Mouse (Mus musculus) lung, adult 18-20 months (tissue): ENCODE data around the gene Ccdc91.

Experiments used
- DNase-seq, 2 experiments: peaks; one replicate each; pipeline ENCODE4 v3.0.0; 2022; ENCODE audit warnings: mixed read lengths in 2 of 2

Gene Ccdc91

GRCm38 (mm10) chr6:147574454-147575182 is 99.0 kb downstream of the Ccdc91 start:
- DNase-seq, result no peak

- no peak for DNase-seq
Observed at GRCm38 (mm10) chr6:147575183-147575784, 99.7 kb downstream of the Ccdc91 start.

GRCm38 (mm10) chr6:147587675-147588074 is 112.0 kb downstream of the Ccdc91 start:
- DNase-seq, result no peak

GRCm38 (mm10) chr6:147606666-147607065 is 131.0 kb downstream of the Ccdc91 start:
- no peak for DNase-seq

- DNase-seq, result no peak
Observed at GRCm38 (mm10) chr6:147607613-147608012, 132.0 kb downstream of the Ccdc91 start.

GRCm38 (mm10) chr6:147615306-147615705 is 139.7 kb downstream of the Ccdc91 start:
- no peak for DNase-seq

GRCm38 (mm10) chr6:147623142-147623541 is 147.5 kb downstream of the Ccdc91 start:
- DNase-seq, result no peak

GRCm38 (mm10) chr6:147636464-147636863 is 160.8 kb downstream of the Ccdc91 start:
- no peak for DNase-seq

- no peak for DNase-seq
Observed at GRCm38 (mm10) chr6:147643875-147644274, 168.2 kb downstream of the Ccdc91 start.

GRCm38 (mm10) chr6:147644391-147644790 is 168.8 kb downstream of the Ccdc91 start:
- DNase-seq, result no peak

GRCm38 (mm10) chr6:147646401-147646968 is 170.9 kb downstream of the Ccdc91 start:
- no peak for DNase-seq

- DNase-seq, result no peak
Observed at GRCm38 (mm10) chr6:147658025-147658424, 182.4 kb downstream of the Ccdc91 start.

- DNase-seq, result no peak
Observed at GRCm38 (mm10) chr6:147660718-147661117, 185.1 kb downstream of the Ccdc91 start.

GRCm38 (mm10) chr6:147661841-147662240 is 186.2 kb downstream of the Ccdc91 start:
- no peak for DNase-seq

- DNase-seq, result no peak
Observed at GRCm38 (mm10) chr6:147662610-147663009, 187.0 kb downstream of the Ccdc91 start.

- peak; percentile 54 to 63 for DNase-seq
Observed at GRCm38 (mm10) chr6:147664339-147664738, 188.7 kb downstream of the Ccdc91 start.

GRCm38 (mm10) chr6:147671366-147671765 is 195.7 kb downstream of the Ccdc91 start:
- DNase-seq, result no peak

GRCm38 (mm10) chr6:147672481-147672880 is 196.9 kb downstream of the Ccdc91 start:
- DNase-seq, result no peak

- no peak for DNase-seq
Observed at GRCm38 (mm10) chr6:147675022-147675733, 199.6 kb downstream of the Ccdc91 start.

GRCm38 (mm10) chr6:147676214-147676613 is 200.6 kb downstream of the Ccdc91 start:
- DNase-seq, result no peak
